Mouse (Mus musculus): ENCODE data around the gene Tnfrsf4.

Gene Tnfrsf4

DNA sequence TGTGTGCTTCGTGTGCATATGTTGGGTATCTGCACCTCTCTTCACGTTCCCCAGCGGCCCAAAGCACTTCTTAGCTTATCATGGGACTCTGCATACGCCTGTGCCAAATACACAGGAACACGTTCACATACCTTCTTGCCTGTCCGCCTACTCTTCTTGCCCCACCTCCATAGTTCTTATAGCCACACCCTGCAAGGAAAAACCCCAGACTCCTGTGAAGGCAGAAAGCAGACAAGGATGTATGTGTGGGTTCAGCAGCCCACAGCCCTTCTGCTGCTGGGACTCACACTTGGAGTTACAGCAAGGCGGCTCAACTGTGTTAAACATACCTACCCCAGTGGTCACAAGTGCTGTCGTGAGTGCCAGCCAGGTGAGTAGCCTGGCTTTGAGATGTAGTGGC lies at the start of gene Tnfrsf4:
Tnfrsf4 (plus strand) TSS at position 207 of the 400 bp plus-strand sequence.
- no peak for DNase-seq (ENCODE audit: extremely low spot score)

- DNase-seq (ENCODE audit: extremely low spot score) = no peak
These were observed 49.2 kb upstream of the Tnfrsf4 start for GRCm38 (mm10) chr4:155964396-155964795.

DNA sequence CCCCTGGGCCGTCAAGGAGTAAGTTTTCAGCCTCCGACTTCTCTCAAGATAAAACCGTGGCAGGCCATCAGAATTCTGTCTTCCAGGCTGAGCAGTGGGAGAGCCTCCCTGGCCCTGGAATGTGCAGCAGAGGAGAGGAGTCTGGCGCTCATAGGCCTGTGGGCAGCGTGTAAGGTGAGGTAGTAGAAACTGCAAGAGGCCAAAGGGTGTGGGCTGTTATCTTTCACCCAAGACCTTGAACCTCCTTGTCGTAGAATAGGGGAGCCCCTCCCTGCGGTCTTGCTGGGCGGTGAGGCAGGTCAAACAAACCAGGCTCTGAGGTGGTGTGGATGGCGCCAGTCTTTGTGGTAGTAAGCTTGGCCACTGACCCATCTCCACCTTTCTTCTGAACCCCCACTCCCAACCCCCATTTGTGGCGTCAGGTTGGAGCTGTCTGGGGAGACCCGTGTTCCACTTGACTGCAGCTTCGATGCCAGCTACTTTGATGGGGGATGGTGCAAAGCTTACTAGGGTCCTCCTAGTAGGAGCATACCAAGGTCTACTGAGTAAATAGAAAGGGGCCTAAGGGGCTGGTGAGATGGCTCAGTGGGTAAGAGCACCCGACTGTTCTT lies 44.5 kb upstream of the Tnfrsf4 start:
- no peak for DNase-seq (ENCODE audit: extremely low spot score)

DNA sequence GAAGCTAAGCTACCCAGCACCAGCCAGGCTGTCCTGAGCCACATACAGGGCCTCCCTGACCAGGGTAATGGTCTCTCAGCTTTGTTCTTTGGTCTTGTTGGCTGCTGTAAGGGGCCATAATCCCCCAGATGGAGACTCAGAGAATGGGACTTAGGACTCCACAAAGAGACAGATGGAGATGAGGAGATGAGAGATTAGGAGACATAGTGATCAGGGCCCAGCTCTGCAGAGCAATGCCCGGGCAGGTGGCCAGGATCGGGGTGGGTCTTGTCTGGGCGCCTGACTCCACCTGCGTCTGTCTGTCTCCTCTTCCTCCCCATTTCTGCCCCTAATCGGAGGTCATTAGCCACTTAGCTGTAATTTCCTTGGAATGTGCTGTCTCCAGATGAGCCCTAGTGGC lies 43.4 kb upstream of the Tnfrsf4 start:
- no peak for DNase-seq (ENCODE audit: extremely low spot score)

DNA sequence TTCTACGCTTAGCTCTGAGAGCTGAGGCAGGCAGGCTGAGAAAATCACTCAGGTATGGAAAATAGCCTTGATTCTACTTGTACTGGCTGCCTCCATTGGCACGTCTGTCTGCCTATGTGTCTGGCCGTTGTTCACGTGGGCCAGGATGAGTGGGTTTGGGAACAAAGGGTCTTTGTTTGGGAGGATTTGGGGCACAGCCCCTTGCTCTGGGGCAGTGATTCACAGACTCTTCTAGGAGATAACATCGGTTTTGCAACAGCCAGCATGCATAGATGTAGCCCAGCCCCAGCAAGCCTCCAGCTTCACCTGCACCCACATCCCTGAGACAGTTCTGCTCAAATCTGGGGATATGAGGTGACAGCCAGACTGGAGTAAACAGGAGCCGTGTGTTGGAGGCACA lies 41.0 kb upstream of the Tnfrsf4 start:
- DNase-seq (ENCODE audit: extremely low spot score) = no peak

DNA sequence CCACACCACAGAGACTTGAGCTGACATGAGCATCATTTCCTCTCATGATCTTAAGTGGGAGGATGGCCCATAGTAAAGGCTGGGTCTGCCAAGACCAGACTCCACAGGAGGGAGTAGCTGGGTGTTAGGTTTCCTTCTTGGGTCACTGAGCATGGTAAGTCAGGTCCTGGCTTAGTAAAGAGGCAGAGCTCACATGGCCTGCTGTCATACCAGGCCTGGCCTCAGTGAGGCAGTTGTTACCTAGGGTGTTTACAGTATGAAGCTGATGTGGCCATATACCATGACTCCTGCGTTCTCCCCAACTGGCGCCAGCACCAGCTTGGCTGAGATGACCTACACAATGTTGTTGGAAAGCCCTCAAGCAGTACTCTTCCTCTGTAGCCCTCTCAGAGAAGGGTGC lies 40.4 kb upstream of the Tnfrsf4 start:
- DNase-seq (ENCODE audit: extremely low spot score) = no peak

- DNase-seq (ENCODE audit: extremely low spot score) = no peak
These were observed 32.1 kb upstream of the Tnfrsf4 start for GRCm38 (mm10) chr4:155981436-155982082.

GRCm38 (mm10) chr4:155983788-155984187 lies 29.9 kb upstream of the Tnfrsf4 start:
- DNase-seq (ENCODE audit: extremely low spot score) = no peak

DNA sequence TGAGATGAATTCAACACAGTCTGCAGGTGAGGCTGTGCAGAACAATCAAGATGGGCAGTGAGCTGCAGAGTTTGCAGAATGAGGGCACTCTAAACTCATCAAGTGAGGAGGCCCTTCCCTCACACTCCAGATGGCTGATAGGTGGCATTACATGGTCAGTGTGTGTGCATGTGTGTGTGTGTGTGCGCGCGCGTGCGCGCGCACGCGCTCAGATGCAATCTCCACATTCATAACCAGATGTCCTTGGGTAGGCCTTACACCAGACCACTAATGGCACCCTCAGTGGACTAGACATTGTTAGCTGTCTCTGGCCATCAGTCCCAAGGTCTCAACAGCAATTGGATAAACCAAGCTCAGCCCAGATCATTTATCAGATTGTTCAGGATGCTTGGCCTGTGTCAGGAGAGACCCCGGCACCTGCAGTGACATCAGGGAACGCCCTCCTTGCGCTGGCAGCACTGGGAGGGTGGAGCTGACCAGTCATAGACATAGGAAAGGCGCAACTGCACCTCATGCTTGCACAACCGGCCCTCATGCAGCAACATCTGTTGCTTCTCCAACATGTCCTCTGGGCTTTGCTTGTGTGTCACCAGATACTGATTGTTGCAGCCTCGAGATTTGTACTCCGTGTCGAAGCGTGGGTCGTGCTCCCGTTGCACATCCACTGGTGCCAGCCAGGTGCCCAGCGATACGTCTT lies 22.3 kb upstream of the Tnfrsf4 start:
- peak; percentile 7 for DNase-seq (ENCODE audit: extremely low spot score)

GRCm38 (mm10) chr4:155991908-155992230 lies 21.8 kb upstream of the Tnfrsf4 start:
- DNase-seq (ENCODE audit: extremely low spot score) = no peak

- DNase-seq (ENCODE audit: extremely low spot score) = peak; percentile 86
These were observed 21.3 kb upstream of the Tnfrsf4 start, which contains the start of the genes B3galt6 and Sdf4 for GRCm38 (mm10) chr4:155992241-155992905. Gene B3galt6, minus strand, starts transcription at chr4:155992649. Gene Sdf4, plus strand, starts transcription at chr4:155992872.

DNA sequence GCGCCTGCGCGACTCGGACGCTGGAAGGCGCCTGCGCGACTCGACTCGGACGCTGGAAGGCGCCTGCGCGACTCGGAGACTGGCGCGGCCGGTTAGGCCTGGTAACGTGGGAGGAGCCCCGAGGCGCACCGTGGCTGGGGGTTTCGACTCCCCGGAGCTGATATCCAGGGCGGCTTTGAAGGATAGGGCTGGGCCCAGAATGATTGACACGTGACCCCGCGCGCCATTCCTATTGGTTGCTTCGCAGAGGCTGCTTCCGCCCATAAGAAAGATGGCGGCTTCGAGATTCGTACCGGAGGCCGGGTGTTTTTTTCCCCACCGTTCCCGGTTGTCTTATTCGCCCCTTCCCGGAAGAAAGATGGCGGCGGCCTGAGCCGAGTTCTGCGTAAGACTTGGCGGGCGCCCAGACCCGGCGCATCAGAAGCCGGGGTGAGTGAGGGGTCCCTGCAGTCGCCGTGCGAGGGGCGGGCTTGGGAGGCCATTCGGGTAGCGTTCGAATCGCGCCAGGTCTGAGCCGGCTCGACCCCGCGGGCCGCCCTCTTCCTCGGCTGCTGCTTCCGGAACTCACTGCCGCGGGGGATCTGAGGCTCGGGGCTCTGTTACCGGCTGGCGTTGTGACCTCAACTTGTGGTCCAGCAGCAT lies 20.6 kb upstream of the Tnfrsf4 start:
- peak; percentile 95 for DNase-seq (ENCODE audit: extremely low spot score)

- no peak for DNase-seq (ENCODE audit: extremely low spot score)
These were observed 20.0 kb upstream of the Tnfrsf4 start for GRCm38 (mm10) chr4:155993606-155994005.

DNA sequence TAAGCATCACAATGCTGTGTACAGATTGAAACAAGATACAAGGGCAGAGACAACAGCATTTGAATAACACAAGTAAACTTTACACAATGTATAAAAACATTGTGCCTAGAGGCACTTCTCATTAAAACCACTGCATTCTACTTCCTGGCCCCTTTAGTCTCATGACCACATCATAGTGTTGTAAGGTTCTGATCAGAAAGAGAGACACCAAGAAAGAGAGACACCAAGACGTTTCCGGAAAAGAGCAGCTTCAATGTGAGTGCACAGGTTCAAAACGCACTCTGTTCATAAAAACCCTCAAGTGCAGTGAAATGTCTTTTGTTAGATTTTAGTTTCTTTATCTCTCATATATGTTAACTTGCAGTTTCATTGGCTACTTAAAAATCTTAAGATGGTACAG lies 9.5 kb upstream of the Tnfrsf4 start:
- DNase-seq (ENCODE audit: extremely low spot score) = no peak

DNA sequence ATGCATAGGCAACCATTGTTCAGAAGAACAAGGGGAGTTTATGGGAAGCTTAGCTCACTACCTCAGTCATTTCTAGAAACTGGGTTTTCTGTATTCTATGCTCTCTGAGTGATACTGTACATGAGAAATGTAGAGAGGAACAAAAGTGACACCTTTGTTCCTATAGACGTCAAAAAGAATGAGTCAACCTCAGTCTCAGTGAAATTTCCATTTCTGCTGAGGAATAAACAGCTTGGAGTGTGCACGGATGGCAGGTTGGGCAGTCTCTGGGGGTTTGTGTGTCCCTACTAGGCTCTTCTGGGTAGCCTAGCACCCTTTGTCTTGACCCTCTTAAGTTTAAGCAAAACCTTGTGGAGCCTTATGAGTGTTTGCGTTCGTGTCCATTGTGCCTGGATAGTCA lies 5.3 kb upstream of the Tnfrsf4 start:
- DNase-seq (ENCODE audit: extremely low spot score) = no peak

DNA sequence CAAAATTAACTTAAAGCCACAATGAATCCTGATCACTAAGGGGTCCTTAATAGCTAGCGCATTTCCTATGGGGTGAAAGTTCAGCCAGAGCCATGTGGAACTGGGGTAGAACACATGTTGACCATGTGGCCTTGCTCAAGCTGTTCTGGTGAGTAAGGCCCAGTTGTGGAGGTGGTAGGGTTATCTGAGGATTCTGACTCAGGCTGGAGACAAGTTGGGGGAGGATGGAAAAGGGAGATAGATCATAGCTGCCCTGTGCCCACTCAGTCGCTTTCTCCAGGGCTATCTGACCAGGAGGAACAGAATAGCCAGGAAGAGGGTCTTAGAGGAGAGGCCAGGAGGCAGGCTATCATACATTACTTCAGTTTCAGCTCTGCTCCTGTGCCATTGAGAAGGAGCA lies 793 bp downstream of the Tnfrsf4 start:
- DNase-seq (ENCODE audit: extremely low spot score) = no peak

DNA sequence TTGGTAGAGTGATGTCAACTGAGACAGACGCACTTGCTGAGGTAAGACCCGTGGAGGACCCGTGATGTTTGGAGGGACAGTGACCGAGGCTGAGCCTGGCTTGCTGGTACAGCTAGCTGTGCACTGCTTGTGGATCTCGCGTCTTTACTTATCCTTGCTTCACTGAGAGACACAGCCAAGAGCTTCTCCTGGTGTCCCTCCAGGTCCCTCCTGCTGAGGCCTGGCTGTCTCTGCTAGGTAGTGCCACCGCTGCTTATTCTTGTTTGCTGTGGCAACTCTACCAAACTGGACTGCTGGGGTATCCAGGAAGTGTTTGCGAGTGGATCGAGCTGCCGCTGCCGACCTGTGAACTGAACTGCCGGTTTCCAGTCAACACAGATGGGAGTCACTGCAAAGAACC lies 6.1 kb downstream of the Tnfrsf4 start:
- DNase-seq (ENCODE audit: extremely low spot score) = no peak

DNA sequence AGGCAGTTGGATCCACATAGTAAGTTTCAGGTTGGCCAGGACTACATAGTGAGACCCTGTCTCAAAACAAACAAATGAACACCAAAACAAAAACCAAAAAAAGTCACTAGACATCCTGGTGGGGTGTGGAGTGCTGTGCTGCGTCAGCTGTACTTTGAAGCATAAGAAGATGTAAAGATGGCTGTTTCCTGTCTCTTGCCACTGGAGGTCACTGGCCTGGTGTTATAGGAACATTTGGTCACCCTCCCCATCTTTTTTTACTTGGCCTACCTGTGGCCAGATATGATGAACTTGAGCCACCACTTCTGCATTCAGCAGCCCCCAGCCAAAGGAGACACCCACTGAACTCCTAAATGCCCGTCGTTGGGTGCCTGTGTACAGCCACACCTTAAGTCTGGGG lies 7.7 kb downstream of the Tnfrsf4 start:
- DNase-seq (ENCODE audit: extremely low spot score) = no peak

GRCm38 (mm10) chr4:156021942-156022419 lies 8.3 kb downstream of the Tnfrsf4 start:
- DNase-seq (ENCODE audit: extremely low spot score) = no peak

DNA sequence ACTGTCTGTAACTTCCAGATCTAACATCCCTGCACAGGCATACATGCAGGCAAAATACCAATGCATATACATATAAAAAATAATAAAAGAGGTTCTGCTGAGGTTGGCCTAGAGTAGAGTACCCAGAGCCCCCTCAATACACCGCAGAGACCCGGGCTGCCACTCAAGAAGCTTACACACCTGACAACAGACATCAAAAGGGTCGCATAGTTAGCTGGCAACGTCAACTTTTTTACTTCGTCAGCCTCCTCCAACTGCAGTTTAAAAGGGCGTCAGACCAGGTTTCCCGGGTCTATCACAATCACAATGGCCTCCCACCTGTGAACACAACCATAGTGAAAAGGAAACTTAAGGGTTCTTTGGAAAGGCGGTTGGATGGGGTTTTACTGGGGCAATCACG lies 9.9 kb downstream of the Tnfrsf4 start:
- DNase-seq (ENCODE audit: extremely low spot score) = no peak

DNA sequence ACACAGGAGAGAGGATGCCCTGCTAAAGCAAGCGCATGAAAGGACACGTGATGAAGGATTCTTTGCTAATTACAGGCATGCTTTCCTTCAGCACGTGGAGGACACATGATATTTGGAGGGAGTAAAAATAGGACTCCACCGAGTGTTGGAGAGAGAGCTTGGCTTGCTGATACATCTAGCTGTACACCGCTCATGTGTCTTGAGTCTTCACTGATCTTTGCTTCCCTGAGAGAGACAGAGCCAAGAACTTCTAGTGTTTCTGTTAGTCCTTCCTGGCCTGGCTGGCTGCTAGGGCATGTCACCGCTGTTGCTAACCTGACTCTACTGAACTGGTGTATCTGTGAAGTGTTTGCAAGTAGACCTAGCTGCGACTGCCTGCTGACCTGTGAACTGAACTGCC lies 10.5 kb downstream of the Tnfrsf4 start:
- no peak for DNase-seq (ENCODE audit: extremely low spot score)

- no peak for DNase-seq (ENCODE audit: extremely low spot score)
These were observed 12.4 kb downstream of the Tnfrsf4 start, which contains the start of gene Tnfrsf18 for GRCm38 (mm10) chr4:156026013-156026412. Gene Tnfrsf18, plus strand, starts transcription at chr4:156026164.
